Mouse (Mus musculus) Patski (cell line): Measurements from ENCODE around the gene Resf1. TPM values are rescaled to one million over a fixed set of nuclear protein-coding genes. Genes with fewer than 3 reads are reported as not detected.

ENCODE experiments used
- ATAC-seq: fragments of 100-300 bp; one replicate; pipeline ENCODE4 v1.8.0; 2021
- CTCF ChIA-PET: fragments of 350-600 bp; sonication (Branson Sonifier 250); formaldehyde crosslinking; loops from one replicate; lab custom pipeline; 2022; ENCODE audit warnings: inconsistent platforms; lab: Charles Lee
- POLR2A ChIA-PET: fragments of 350-600 bp; sonication (Branson Sonifier 250); formaldehyde crosslinking; loops from one replicate; lab custom pipeline; 2022; ENCODE audit warnings: antibody characterized with exemption, inconsistent platforms; lab: Charles Lee
- DNase-seq: peaks from one replicate; pipeline ENCODE4 v3.0.0-alpha.2; 2011; ENCODE audit warnings: low read depth, low spot score
- H3K27me3 ChIP-seq: fragments of 371-371 bp; one replicate; pipeline ENCODE4 v1.5.1; 2021
- CTCF ChIP-seq: fragments of 100-300 bp; IDR thresholded peaks from one replicate; pipeline ENCODE4 v1.5.1; 2021
- in situ Hi-C: fragments of 300-500 bp; cut with MboI; formaldehyde crosslinking; loops from 3 replicates; pipeline ENCODE4 v1.11.1; 2018; ENCODE audit warnings: low pct_unique_long_range_greater_than_20kb, mixed read lengths
- polyA plus RNA-seq: library from polyadenylated mRNA; unstranded; gene quantifications from one replicate; pipeline ENCODE4 v1.2.3, GENCODE M21; 2021

The Resf1 gene
- polyA plus RNA-seq, 1 experiment from 2014 or later: 28.9 TPM

DNA sequence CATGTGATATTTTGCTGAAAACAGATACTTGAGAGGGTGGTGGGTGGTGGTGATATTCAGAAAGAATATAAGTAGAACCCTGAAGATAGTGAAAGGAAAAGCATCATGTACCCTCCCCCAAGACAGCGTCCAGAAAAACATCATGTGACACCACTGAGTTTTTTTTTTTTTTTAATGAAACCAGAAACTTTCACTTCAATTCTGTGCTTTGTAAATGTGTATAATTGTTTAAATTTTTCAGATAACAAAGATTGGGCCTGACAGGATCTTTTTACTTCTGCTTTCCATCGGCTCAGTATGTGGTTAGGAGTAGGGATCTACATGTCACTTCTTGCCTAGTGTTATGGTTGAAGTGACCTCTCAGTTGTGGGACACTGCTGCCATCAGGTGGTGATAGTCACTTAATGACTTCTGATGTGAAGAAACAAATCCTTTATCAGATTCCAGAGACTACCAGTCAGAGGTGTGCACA lies 65.8 kb downstream of the Resf1 start:
- in situ Hi-C loops: loop anchor here (5.0 to 10.0 kb wide), 3 partner anchors 38 to 370 kb away; no protein-coding TSS in a partner anchor
- DNase-seq (peak; percentile 60), ATAC-seq (peak; percentile 93)
- peak; percentile 84 for TF ChIP-seq CTCF
- H3K27me3 ChIP-seq: no peaks in the 10 kb centered on the region
- POLR2A ChIA-PET: interaction anchor here (0.9 kb wide), 1 partner anchor 65 kb away, joined by 4 read pairs; no protein-coding TSS in a partner anchor
- CTCF ChIA-PET: interaction anchor here (0.7 to 1.5 kb wide), 9 partner anchors 40 to 255 kb away, joined by 3 to 6 read pairs (median 5); partner anchors contain the start of gene Amn1

DNA sequence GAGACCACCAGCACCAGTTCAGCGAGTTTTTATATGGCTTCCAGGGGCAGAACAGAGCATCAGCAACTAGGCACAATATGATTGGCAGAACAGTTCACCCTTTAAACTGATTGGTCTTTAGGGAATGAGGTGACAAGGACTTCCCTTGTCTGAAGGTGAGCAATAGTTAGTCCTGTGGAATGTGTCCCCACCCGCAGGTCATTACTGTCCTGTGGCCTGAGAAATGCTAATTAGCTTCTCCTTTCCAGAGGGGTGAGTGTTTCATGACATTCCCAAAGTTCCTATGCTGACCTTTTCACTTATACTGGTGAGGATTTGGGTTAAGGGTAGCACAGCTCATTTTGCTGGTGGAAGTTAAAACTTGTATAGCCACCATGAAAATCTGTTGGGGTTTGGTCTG lies 74.3 kb downstream of the Resf1 start:
- ATAC-seq (no peak), DNase-seq (no peak)
- ChIA-PET POLR2A (no interaction called here), CTCF (interaction anchor here (1.4 kb wide), 1 partner anchor 253 kb away, joined by 3 read pairs; no protein-coding TSS in a partner anchor)
- in situ Hi-C loops: no loop called here
- H3K27me3 ChIP-seq: no peaks in the 10 kb centered on the region
- TF ChIP-seq CTCF: no peak

Other genes starting within 250 kb of the Resf1 start
- 6.4 TPM for gene Dennd5b, start 207.7 kb upstream of the Resf1 start, polyA plus RNA-seq
- not detected for gene Gm10203, start 179.2 kb upstream of the Resf1 start, polyA plus RNA-seq
- gene Etfbkmt, start 169.6 kb upstream of the Resf1 start, polyA plus RNA-seq: 13.5 TPM
- gene Amn1, start 120.7 kb upstream of the Resf1 start, polyA plus RNA-seq: 21.9 TPM
- gene Bicd1, start 99.5 kb downstream of the Resf1 start, polyA plus RNA-seq: 10.6 TPM